In genomic region chr17:46248189-46248522, GRCm38 (mm10) we compare ENCODE assay signal across 8 mouse cellular contexts. TPM values are rescaled to one million over a fixed set of nuclear protein-coding genes. Genes with fewer than 3 reads are reported as not detected.
A peak's percentile ranks its signal among the peaks of the same experiment; 100 is the strongest.
DNase-seq lines count a peak whose midpoint lies in the region; ATAC-seq and TF ChIP-seq lines count a peak whose summit lies in the region.

No protein-coding gene starts in this region.

- H3K9me3 ChIP-seq in heart, embryonic 13.5 days = no peaks in the 10 kb centered on the region
- no peaks in the 10 kb centered on the region for H3K9me3 ChIP-seq in ES-E14 (ENCODE audit: control insufficient read depth, insufficient read depth, low read depth, low read length)
- H3K9me3 ChIP-seq in forebrain, postnatal 0 days (ENCODE audit: low read length) = no peaks in the 10 kb centered on the region

- TF ChIP-seq CTCF in forebrain, postnatal 0 days (IDR thresholded peaks at IDR 0.05; ENCODE audit: low read depth) = no peak

- no peak for ATAC-seq in heart, embryonic 13.5 days (ENCODE audit: extremely low read depth, insufficient number of reproducible peaks, low FRiP score, low TSS enrichment)
- peak; percentile 43 for ATAC-seq in forebrain, postnatal 0 days
- ATAC-seq in megakaryocyte-erythroid progenitor cell, adult 5-6 weeks (replicated peaks; ENCODE audit: low FRiP score, low TSS enrichment, poor library complexity, severe bottlenecking) = peak; percentile 8; the same call in 1 of the 2 replicates

- H3K4me1 ChIP-seq in heart, embryonic 13.5 days = peaks cover 30% of the 10 kb centered on the region
- H3K4me1 ChIP-seq in ES-E14 (ENCODE audit: control insufficient read depth in 2 of 2, insufficient read depth in 2 of 2, low read length in 2 of 2, poor library complexity in 1 of 2) = peaks cover 0 to 10% of the 10 kb centered on the region in 2 experiments; a peak in 2 of 4 replicates
- H3K4me1 ChIP-seq in forebrain, postnatal 0 days (ENCODE audit: insufficient read depth) = peaks cover 16% of the 10 kb centered on the region

- H3K36me3 ChIP-seq in heart, embryonic 13.5 days = peaks cover 75% of the 10 kb centered on the region
- peaks cover 59% of the 10 kb centered on the region for H3K36me3 ChIP-seq in ES-E14 (ENCODE audit: control insufficient read depth, insufficient read depth, low read length, poor library complexity, severe bottlenecking)
- H3K36me3 ChIP-seq in forebrain, postnatal 0 days (ENCODE audit: insufficient read depth) = peaks cover 55% of the 10 kb centered on the region

- H3K4me2 ChIP-seq in heart, embryonic 13.5 days = peak overlapping the region; percentile 76
- H3K4me2 ChIP-seq in forebrain, postnatal 0 days (ENCODE audit: low read depth) = peak overlapping the region; percentile 90

- H3K4me3 ChIP-seq in heart, embryonic 13.5 days = peak overlapping the region; percentile 91
- peak overlapping the region; percentile 77 to 91 for H3K4me3 ChIP-seq in ES-E14 (ENCODE audit: insufficient read depth in 1 of 2, low read depth in 1 of 2, low read length in 2 of 2, poor library complexity in 1 of 2, severe bottlenecking in 1 of 2)
- H3K4me3 ChIP-seq in forebrain, postnatal 0 days (ENCODE audit: low read depth, low read length) = peak overlapping the region; percentile 99

- in situ Hi-C loops in ES-E14 (cut with MboI; ENCODE audit: low sequenced_read_pairs in 2 of 2, unreplicated experiment in 2 of 2) = no loop called here

- peak overlapping the region; percentile 82 for H3K27ac ChIP-seq in heart, embryonic 13.5 days (replicated peaks)
- no peak overlapping the region for H3K27ac ChIP-seq in ES-E14 (ENCODE audit: insufficient read depth, low read depth, low read length, poor library complexity, severe bottlenecking)
- peak overlapping the region; percentile 85 for H3K27ac ChIP-seq in forebrain, postnatal 0 days (ENCODE audit: low read depth, low read length)

- WGBS in heart, embryonic 13.5 days = under 1% methylated on average over 37 of the region's 37 CpGs
- WGBS in forebrain, postnatal 0 days = under 1% methylated on average over 37 of the region's 37 CpGs

- DNase-seq in heart, adult 18-20 months = no peak
- no peak for DNase-seq in ES-E14 (ENCODE audit: low read depth, low spot score)
- no peak for DNase-seq in forebrain, postnatal 0 days
- DNase-seq in urinary bladder, adult 2 months (ENCODE audit: low spot score) = no peak
- DNase-seq in retina, postnatal 1 day = no peak
- DNase-seq in kidney, postnatal 36 days = no peak

- peak overlapping the region; percentile 97 for H3K9ac ChIP-seq in heart, embryonic 13.5 days
- peak overlapping the region; percentile 95 for H3K9ac ChIP-seq in ES-E14 (ENCODE audit: insufficient read depth, low read depth, low read length, poor library complexity, severe bottlenecking)
- H3K9ac ChIP-seq in forebrain, postnatal 0 days = peak overlapping the region; percentile 97

- H3K27me3 ChIP-seq in heart, embryonic 13.5 days (replicated peaks) = no peaks in the 10 kb centered on the region
- no peaks in the 10 kb centered on the region for H3K27me3 ChIP-seq in forebrain, postnatal 0 days (ENCODE audit: insufficient read depth, low read length)

TF ChIP-seq in ES-E14, 5 proteins besides CTCF, POLR2A, EP300 and RAD21:
- TF ChIP-seq MAFK (IDR thresholded peaks at IDR 0.05; ENCODE audit: insufficient read depth, low read depth, low read length) = no peak
- TF ChIP-seq CHD2 (IDR thresholded peaks at IDR 0.05; ENCODE audit: low read depth, low read length) = no peak
- TF ChIP-seq HCFC1 (IDR thresholded peaks at IDR 0.05; ENCODE audit: borderline replicate concordance, insufficient read depth, low read length) = no peak
- no peak for TF ChIP-seq ZNF384 (IDR thresholded peaks at IDR 0.05; ENCODE audit: low read depth, low read length)
- no peak for TF ChIP-seq ZC3H11A (IDR thresholded peaks at IDR 0.05; ENCODE audit: borderline replicate concordance, low read depth, low read length)

RNA-seq across cellular contexts. Expression of gene Yipf3, which starts 0.3 kb away (rescaled TPM):
- polyA plus RNA-seq in heart, embryonic 13.5 days (2015; fragmentation: Nextera tagmentation; extraction: Ambion mirVana) = 80.3 and 83.1 TPM in 2 replicates
- 10 to 100 TPM; 73.6 to 77.5 TPM for total RNA-seq in heart, adult 18-20 months (2021)
- 59.3 and 68.6 TPM in 2 replicates for total RNA-seq in ES-E14 (2012; rRNA removed)
- total RNA-seq in forebrain, postnatal 0 days (2014; rRNA removed) = 15.8 and 16.1 TPM in 2 replicates
- 64.8 and 74.2 TPM in 2 replicates for polyA plus RNA-seq in forebrain, postnatal 0 days (2015; fragmentation: Nextera tagmentation; extraction: Ambion mirVana)
- 65.9 and 69.9 TPM in 2 replicates for total RNA-seq in megakaryocyte-erythroid progenitor cell, adult 5-6 weeks (2014; fragmentation: Nextera tagmentation)
- 32.9 and 38.5 TPM in 2 replicates for total RNA-seq in megakaryocyte-erythroid progenitor cell, adult 5-6 weeks (2017)
- polyA plus RNA-seq in urinary bladder, adult 2 months (2012; rRNA removed) = 93.6 and 98.7 TPM in 2 replicates

RNA-seq across cellular contexts. Expression of gene Polr1c, which starts 0.3 kb away (rescaled TPM):
- polyA plus RNA-seq in heart, embryonic 13.5 days (2015; fragmentation: Nextera tagmentation; extraction: Ambion mirVana) = 46.8 and 48.4 TPM in 2 replicates
- 10 to 100 TPM; 24.5 to 27.2 TPM for total RNA-seq in heart, adult 18-20 months (2021)
- total RNA-seq in ES-E14 (2012; rRNA removed) = 177 and 213 TPM in 2 replicates
- 51.1 and 82.9 TPM in 2 replicates for total RNA-seq in forebrain, postnatal 0 days (2014; rRNA removed)
- 57.6 and 59.6 TPM in 2 replicates for polyA plus RNA-seq in forebrain, postnatal 0 days (2015; fragmentation: Nextera tagmentation; extraction: Ambion mirVana)
- 82.6 and 131 TPM in 2 replicates for total RNA-seq in megakaryocyte-erythroid progenitor cell, adult 5-6 weeks (2014; fragmentation: Nextera tagmentation)
- 54.1 and 89.4 TPM in 2 replicates for total RNA-seq in megakaryocyte-erythroid progenitor cell, adult 5-6 weeks (2017)
- polyA plus RNA-seq in urinary bladder, adult 2 months (2012; rRNA removed) = 60.7 and 75.2 TPM in 2 replicates

RNA-seq across cellular contexts. Expression of gene Lrrc73, which starts 5.2 kb away (rescaled TPM):
- polyA plus RNA-seq in heart, embryonic 13.5 days (2015; fragmentation: Nextera tagmentation; extraction: Ambion mirVana) = 0.59 and 0.88 TPM in 2 replicates
- total RNA-seq in heart, adult 18-20 months (2021) = under 1 TPM; 0.18 to 0.37 TPM
- 1.3 TPM in 2 replicates for total RNA-seq in ES-E14 (2012; rRNA removed)
- 51.5 and 56.6 TPM in 2 replicates for total RNA-seq in forebrain, postnatal 0 days (2014; rRNA removed)
- 36.1 and 37.2 TPM in 2 replicates for polyA plus RNA-seq in forebrain, postnatal 0 days (2015; fragmentation: Nextera tagmentation; extraction: Ambion mirVana)
- total RNA-seq in megakaryocyte-erythroid progenitor cell, adult 5-6 weeks (2014; fragmentation: Nextera tagmentation) = 0.66 and 2.7 TPM in 2 replicates
- 0.38 TPM in 1 of 2 replicates, not detected in the other for total RNA-seq in megakaryocyte-erythroid progenitor cell, adult 5-6 weeks (2017)
- polyA plus RNA-seq in urinary bladder, adult 2 months (2012; rRNA removed) = 1.6 and 1.9 TPM in 2 replicates

RNA-seq across cellular contexts. Expression of gene Tjap1, which starts 34.7 kb away (rescaled TPM):
- 35.7 and 37.1 TPM in 2 replicates for polyA plus RNA-seq in heart, embryonic 13.5 days (2015; fragmentation: Nextera tagmentation; extraction: Ambion mirVana)
- total RNA-seq in heart, adult 18-20 months (2021) = 10 to 100 TPM; 29.7 to 29.9 TPM
- total RNA-seq in ES-E14 (2012; rRNA removed) = 27.7 and 33.0 TPM in 2 replicates
- 25.6 and 36.9 TPM in 2 replicates for total RNA-seq in forebrain, postnatal 0 days (2014; rRNA removed)
- 15.8 and 17.6 TPM in 2 replicates for polyA plus RNA-seq in forebrain, postnatal 0 days (2015; fragmentation: Nextera tagmentation; extraction: Ambion mirVana)
- 20.1 and 24.5 TPM in 2 replicates for total RNA-seq in megakaryocyte-erythroid progenitor cell, adult 5-6 weeks (2014; fragmentation: Nextera tagmentation)
- total RNA-seq in megakaryocyte-erythroid progenitor cell, adult 5-6 weeks (2017) = 15.8 and 18.5 TPM in 2 replicates
- 37.6 and 41.0 TPM in 2 replicates for polyA plus RNA-seq in urinary bladder, adult 2 months (2012; rRNA removed)

RNA-seq across cellular contexts. Expression of gene Xpo5, which starts 45.6 kb away (rescaled TPM):
- polyA plus RNA-seq in heart, embryonic 13.5 days (2015; fragmentation: Nextera tagmentation; extraction: Ambion mirVana) = 19.8 and 20.4 TPM in 2 replicates
- total RNA-seq in heart, adult 18-20 months (2021) = 10 to 100 TPM; 20.5 to 21.7 TPM
- 63.2 and 63.9 TPM in 2 replicates for total RNA-seq in ES-E14 (2012; rRNA removed)
- 52.6 and 61.5 TPM in 2 replicates for total RNA-seq in forebrain, postnatal 0 days (2014; rRNA removed)
- polyA plus RNA-seq in forebrain, postnatal 0 days (2015; fragmentation: Nextera tagmentation; extraction: Ambion mirVana) = 18.1 and 23.2 TPM in 2 replicates
- total RNA-seq in megakaryocyte-erythroid progenitor cell, adult 5-6 weeks (2014; fragmentation: Nextera tagmentation) = 58.7 and 74.9 TPM in 2 replicates
- 74.0 and 81.7 TPM in 2 replicates for total RNA-seq in megakaryocyte-erythroid progenitor cell, adult 5-6 weeks (2017)
- polyA plus RNA-seq in urinary bladder, adult 2 months (2012; rRNA removed) = 23.2 and 24.0 TPM in 2 replicates

Comparison
In these comparisons a context has a peak if more than half of its experiments do, and no peak if none do; other contexts are left out.
1. RNA of gene Lrrc73, which starts 5.2 kb away (total RNA-seq): 51.5 to 56.6 TPM in forebrain, postnatal 0 days; 1.3 TPM in ES-E14, 0.38 to 2.7 TPM in megakaryocyte-erythroid progenitor cell, adult 5-6 weeks and 0.18 to 0.37 TPM in heart, adult 18-20 months; every median in the first group is over 10 times any median in the second.
2. Peak in every context shown above with its lines, with median percentiles within 50 percentile points of each other: H3K4me3 ChIP-seq and H3K9ac ChIP-seq.